Mouse (Mus musculus) left cerebral cortex, adult 2 months (tissue): ENCODE measurements around the gene Zfp37. TPM values are rescaled to one million over a fixed set of nuclear protein-coding genes. Genes with fewer than 3 reads are reported as not detected.
"Not testable (repeated sequence)": the region's sequence is repeated elsewhere in the genome, so short reads cannot be mapped to it uniquely, and the experiment has no call there.

Experiments
- DNase-seq, 2 experiments: peaks; one replicate each; pipeline ENCODE4 v3.0.0; 2021 to 2022; ENCODE audit warnings: low spot score in 2 of 2, mixed read lengths in 1 of 2; ENCODE audit errors: extremely low spot score in 1 of 2
- H3K27ac ChIP-seq: fragments of 200-600 bp; 2 replicates; pipeline ENCODE4 v1.8.1; 2022
- H3K4me3 ChIP-seq: fragments of 200-600 bp; 2 replicates; pipeline ENCODE4 v1.8.1; 2022
- CTCF ChIP-seq: fragments of 200-600 bp; IDR thresholded peaks from 2 replicates; pipeline ENCODE4 v1.8.1; 2022; ENCODE audit warnings: antibody characterized with exemption, mild to moderate bottlenecking, moderate library complexity
- intact Hi-C: fragments of 180-260 bp; cut with DNase I; formaldehyde crosslinking; loops from one replicate; pipeline ENCODE4 v1.15.1; 2025
- long read RNA-seq, 2 experiments: library from polyadenylated mRNA; stranded (forward); transcript quantifications; one replicate each; pipeline ENCODE4 v2.0.0; 2021; ENCODE audit warnings: borderline mapping rate in 2 of 2
- total RNA-seq, 2 experiments: library from RNA; stranded (reverse); gene quantifications; 2 replicates each; pipeline ENCODE4 v1.2.3; 2021

Gene Zfp37
- total RNA-seq: 10 to 100 TPM; 20.6 TPM
- long read RNA-seq, experiment 1, transcript Zfp37-207 (4 exons, 2,564 nt): minor isoform, 6 of 20 reads
- long read RNA-seq, experiment 1, transcript Zfp37-206 (4 exons, 2,017 nt): major isoform, 7 of 20 reads
- long read RNA-seq, experiment 1, partial matches to known transcripts: 0 of 20 reads
- long read RNA-seq, experiment 1, other reads (novel, unspliced or antisense): 4 of 20 reads
- long read RNA-seq, experiment 2, partial matches to known transcripts: 0 of 16 reads
- long read RNA-seq, experiment 2, other reads (novel, unspliced or antisense): 7 of 16 reads

GRCm38 (mm10) chr4:62230769-62231168 lies at the start of gene Zfp37:
Gene Zfp37 (minus strand): TSS chr4:62231047.
- intact Hi-C loops: no loop called here
- no peak; the same call in none of the 2 replicates for TF ChIP-seq CTCF
- no peak within 1 kb of the TSS for H3K4me3 ChIP-seq
- H3K27ac ChIP-seq: no peak within 1 kb of the TSS
- DNase-seq: no peak

GRCm38 (mm10) chr4:62278081-62278480 lies 47.2 kb upstream of the Zfp37 start:
- DNase-seq: peak in 1 of 2 experiments; percentile 4
- no peak for TF ChIP-seq CTCF
- intact Hi-C loops: no loop called here
- no peak overlapping the region for H3K27ac ChIP-seq
- H3K4me3 ChIP-seq: no peak overlapping the region

GRCm38 (mm10) chr4:62277222-62277621 lies 46.4 kb upstream of the Zfp37 start:
- no peak; the same call in 1 of the 2 replicates for TF ChIP-seq CTCF
- DNase-seq: peak in 1 of 2 experiments; percentile 1
- intact Hi-C loops: no loop called here
- Histone ChIP-seq H3K27ac (no peak overlapping the region), H3K4me3 (no peak overlapping the region)

DNA sequence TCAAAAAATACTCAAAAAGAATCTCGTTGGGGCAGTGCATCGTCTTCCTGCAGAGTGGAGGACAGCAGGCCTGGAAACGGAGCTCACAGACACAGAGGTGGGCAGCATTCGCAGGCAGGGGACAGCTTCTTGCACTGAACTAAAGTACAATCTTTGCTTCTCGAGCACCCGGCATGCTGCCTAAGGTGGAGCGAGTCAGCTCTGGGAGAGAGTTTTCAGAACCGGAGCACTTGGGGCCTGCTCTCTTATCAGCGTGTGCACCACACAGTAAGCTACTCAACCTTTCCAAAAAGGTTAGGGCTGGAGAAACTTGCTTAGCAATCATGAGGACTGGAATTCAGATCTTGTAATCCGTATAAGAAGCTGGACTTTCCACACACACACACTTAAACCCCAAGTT lies 45.8 kb upstream of the Zfp37 start:
- no peak overlapping the region for H3K27ac ChIP-seq
- intact Hi-C loops: no loop called here
- DNase-seq: peak in 1 of 2 experiments; percentile 3
- no peak overlapping the region for H3K4me3 ChIP-seq
- no peak for TF ChIP-seq CTCF

DNA sequence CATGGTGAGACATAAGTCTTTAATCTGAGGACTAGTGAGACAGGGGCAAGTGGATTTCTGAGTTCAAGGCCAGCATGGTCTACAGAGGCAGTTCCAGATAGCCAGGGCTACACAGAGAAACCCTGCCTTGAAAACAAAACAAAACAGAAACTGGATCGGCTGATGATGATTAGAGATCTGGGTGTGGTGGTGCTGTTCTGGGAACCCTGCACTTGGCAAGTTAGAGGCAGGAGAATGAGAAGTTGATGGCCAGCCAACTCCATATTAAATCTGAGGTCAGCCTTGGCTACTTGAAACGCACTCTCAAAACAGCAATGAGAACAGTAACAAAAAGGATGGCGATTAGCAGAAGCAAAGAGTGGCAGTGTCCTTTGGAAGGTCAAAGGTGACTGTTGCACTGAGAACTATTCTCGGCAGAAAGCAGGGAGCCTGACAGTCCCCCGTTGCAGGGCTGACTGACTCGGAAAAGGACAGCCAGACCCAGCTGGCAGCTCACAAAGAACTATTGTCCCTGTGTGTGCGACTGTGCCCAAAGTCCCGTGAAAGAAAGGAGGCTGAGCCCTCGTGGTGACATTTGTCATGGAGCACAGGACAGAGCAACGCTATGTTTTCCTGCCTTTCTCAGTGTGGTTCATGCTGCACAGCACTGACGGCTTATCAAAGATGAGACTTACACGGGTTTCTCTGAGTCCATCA lies 44.1 kb upstream of the Zfp37 start:
- intact Hi-C loops: no loop called here
- no peak overlapping the region; the same call in 1 of the 2 replicates for H3K27ac ChIP-seq
- TF ChIP-seq CTCF: no peak

DNA sequence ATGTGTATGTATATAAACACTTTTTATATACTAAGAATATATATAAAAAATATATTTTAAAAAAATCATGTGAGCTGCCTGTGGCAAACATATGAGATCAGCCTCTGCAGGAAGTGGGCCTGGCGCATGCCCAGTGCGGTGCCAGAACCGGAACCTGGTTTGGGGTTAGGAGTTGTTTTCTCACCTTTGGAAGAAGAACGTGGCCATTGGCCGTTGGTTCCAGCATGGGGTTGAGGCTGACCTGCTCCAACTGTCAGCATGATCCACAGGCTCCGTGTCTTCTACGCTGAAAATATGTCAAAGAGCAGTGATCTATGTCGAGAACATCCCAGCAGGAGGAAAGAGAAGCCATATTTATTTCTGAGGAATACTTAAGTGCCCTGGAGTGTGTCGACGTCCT lies 43.1 kb upstream of the Zfp37 start:
- no peak for DNase-seq
- intact Hi-C loops: no loop called here
- TF ChIP-seq CTCF: no peak
- H3K27ac ChIP-seq: no peak overlapping the region
- no peak overlapping the region for H3K4me3 ChIP-seq

More for the DNA sequence above, 44.1 kb upstream of the Zfp37 start:
- peak in 1 of 2 experiments; percentile 9 for DNase-seq
- no peak overlapping the region for H3K4me3 ChIP-seq

GRCm38 (mm10) chr4:62272696-62273095 lies 41.8 kb upstream of the Zfp37 start:
- no peak overlapping the region for H3K4me3 ChIP-seq
- DNase-seq: peak in 1 of 2 experiments; percentile 6
- TF ChIP-seq CTCF: no peak
- H3K27ac ChIP-seq: no peak overlapping the region
- intact Hi-C loops: no loop called here

GRCm38 (mm10) chr4:62267101-62267500 lies 36.3 kb upstream of the Zfp37 start:
- intact Hi-C loops: no loop called here
- Histone ChIP-seq H3K4me3 (no peak overlapping the region), H3K27ac (no peak overlapping the region)
- DNase-seq: no peak
- no peak for TF ChIP-seq CTCF

- H3K27ac ChIP-seq, DNase-seq, intact Hi-C loops, H3K4me3 ChIP-seq: not testable (repeated sequence)
Observed at GRCm38 (mm10) chr4:62266016-62266415, 35.2 kb upstream of the Zfp37 start.

DNA sequence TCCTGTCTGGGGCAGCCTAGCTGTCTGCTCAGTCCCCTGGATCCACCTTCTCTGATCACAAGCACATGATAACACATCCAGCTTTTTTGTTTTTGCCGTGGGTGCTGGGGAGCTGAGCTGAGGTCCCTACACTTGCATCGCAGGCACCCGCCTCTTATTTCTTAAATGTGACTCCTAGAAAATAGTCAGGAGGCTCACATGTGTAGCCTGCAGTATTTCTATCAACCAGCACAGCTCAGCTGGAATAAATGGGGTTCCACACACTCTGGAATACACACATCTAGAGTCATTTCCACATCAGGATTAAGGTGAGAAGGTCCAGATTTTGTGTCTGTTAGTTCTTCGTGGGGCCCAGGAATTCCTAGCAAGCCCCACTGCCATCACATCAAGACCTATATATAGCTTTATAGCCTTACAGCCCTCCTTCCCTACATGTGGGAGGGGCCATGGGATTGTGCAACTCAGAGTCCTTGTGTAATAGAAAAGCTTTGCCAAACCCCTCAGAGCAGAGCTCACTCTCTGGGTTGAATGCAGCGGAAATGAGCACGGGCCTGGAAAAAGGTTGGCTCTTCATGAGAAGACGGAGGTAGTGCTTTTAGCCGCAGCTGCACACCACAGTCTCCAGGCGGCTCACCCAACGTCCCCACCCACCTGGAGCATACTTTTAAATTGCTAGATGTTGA lies 34.4 kb upstream of the Zfp37 start:
- TF ChIP-seq CTCF: no peak
- no peak for DNase-seq
- no peak overlapping the region for H3K4me3 ChIP-seq
- intact Hi-C loops: no loop called here
- no peak overlapping the region for H3K27ac ChIP-seq

DNA sequence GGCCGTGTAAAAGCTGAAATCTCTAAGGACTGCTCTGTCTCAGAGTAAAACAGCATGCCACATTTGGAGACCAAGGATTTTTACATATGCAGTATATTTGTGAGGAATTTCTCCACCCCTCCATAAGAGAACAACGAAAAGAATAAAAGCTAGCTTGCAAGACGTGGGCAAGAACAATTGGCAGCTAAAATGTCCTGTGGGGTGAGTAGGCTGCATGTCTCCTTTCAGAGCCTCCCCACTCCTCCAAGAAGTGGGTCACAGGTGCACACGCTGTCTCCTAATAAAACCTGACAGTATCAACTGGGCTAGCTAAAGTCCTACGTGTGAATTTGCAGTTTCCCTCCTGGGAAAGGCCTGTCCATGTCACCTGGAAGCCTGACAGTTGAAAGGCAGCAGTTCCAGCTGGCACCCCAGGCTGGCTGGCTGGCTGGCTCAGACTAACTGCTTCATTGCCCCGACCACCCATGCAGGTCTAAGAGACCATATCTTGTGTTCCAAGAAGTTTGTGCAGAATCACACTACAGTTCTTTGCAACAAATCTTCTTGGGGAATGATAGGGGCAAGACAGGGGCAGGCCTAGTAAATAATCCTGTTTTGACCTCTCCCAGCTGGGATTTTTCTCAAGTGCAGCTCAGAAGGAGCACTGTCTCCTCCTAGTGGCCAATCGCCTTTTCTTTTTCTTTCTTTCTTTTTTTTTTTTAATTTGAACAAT lies 32.4 kb upstream of the Zfp37 start:
- Histone ChIP-seq H3K4me3 (no peak overlapping the region), H3K27ac (no peak overlapping the region)
- TF ChIP-seq CTCF: peak; percentile 68
- intact Hi-C loops: no loop called here
- no peak for DNase-seq

DNA sequence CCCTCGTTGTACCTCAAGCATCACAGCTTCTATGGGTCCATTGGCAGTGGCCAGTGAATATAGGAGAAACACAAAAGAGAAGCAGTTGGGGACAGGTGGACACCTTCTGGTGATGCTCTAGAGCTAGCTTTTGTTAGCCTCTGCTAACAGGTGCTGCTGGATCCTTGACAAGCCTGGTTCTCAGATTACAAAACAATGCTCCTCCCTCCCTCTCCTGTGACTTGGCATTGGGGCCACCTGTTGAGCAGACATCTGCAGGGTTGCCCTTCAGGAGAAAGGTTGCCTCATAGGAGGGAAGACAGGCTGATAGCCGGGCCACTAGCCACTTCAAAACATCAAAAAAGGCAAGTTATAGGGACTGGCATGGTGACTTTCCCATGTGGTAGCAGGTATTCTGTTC lies 31.4 kb upstream of the Zfp37 start, which contains the start of gene Slc31a2:
TSS of gene Slc31a2 (plus strand) at position 287 of the 400 bp plus-strand sequence.
- no peak for DNase-seq
- intact Hi-C loops: no loop called here
- Histone ChIP-seq H3K4me3 (no peak within 1 kb of the TSS), H3K27ac (no peak within 1 kb of the TSS)
- TF ChIP-seq CTCF: no peak
